Mouse (Mus musculus) mouse trophoblast stem cell (cell line): ENCODE results near the gene Slco2b1.

Experiments used
- in situ Hi-C, 2 experiments: fragments of 300-500 bp; cut with MseI, MboI; formaldehyde crosslinking; loops; 2 replicates in 1 of 2; 3 replicates in 1 of 2; pipeline ENCODE4 v1.15.1; 2025

Gene Slco2b1

DNA sequence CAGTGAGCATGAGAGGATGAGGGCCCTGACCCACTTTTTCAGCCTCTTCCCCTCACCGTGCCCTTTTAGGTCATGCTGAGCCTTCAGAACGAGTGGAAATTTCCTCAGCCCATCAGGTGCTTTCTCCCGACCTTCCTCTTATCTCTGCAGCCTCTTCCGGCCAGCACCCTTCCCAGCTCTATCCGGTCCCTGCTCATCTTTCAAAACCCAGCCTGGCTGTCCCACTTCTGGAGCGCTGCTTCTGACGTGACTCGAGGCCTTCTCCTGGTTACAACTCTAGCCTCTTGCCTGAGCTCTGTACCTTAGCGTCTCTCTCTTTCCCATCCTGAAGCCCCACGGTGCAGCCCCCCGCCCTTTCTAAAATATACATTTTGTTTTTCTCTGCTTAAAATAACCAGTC is 56.9 kb downstream of the Slco2b1 start:
- in situ Hi-C loops = loop anchor here in 1 of 2 experiments (10.0 kb wide), 1 partner anchor 141 kb away; no protein-coding TSS in a partner anchor

DNA sequence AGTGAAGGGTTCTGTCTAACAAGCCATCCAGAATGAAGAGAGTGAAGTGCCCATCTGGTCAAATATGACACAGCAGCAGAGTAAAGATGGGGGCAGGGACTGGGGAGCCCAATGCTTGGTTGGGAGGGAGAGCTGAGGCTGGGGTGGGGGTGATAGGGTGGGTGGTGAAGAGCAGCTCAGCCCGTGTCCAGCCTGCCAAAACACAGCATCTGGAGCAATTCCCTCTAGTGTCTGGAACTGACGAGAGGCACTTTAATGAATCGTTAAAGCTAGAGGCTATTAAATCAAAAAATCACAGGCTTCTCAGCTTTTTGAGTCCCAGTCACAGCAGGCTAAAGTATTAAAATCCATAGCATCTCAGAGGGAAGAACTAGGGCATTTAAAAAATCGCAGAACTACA is 61.6 kb downstream of the Slco2b1 start:
- in situ Hi-C loops = no loop called here

DNA sequence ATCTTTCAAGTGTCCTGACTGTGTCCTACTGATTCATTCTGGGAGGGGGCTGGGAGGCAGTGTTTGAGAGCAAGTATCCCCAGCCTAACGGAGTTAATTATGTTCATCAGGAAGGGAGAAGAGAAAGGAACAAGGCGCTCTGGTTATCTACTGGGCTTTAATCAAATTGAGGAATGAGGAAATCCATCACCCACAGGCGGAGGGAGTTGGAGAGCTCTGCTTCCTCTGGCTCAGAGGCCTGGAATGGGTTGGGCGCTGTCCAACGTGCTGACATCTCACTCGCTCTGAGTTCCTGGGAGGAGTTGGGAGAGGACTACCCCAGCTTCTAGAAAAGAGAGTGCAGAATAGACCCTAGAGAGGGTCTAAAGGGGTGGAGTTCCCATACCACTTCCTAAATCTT is 62.5 kb downstream of the Slco2b1 start:
- in situ Hi-C loops = no loop called here

DNA sequence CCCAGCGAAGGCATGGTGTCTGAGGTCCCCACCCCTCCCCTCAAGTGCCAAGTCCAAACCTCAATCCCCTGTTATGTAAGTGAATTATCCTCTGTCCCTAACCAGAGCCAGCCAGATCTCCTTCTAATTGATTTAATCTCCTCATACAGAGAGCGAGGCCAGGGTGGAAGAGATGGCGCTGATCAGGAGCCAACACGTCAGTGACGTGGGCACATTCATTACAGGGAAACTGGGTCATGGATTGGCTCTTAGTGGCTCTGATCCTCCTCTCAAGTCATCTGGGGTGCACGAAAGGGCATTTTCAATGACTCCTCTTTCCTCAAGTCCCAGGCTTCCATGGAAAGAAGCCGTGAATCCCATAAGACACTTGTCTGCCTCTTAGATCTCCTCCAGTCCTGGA is 66.4 kb downstream of the Slco2b1 start:
- in situ Hi-C loops = no loop called here

DNA sequence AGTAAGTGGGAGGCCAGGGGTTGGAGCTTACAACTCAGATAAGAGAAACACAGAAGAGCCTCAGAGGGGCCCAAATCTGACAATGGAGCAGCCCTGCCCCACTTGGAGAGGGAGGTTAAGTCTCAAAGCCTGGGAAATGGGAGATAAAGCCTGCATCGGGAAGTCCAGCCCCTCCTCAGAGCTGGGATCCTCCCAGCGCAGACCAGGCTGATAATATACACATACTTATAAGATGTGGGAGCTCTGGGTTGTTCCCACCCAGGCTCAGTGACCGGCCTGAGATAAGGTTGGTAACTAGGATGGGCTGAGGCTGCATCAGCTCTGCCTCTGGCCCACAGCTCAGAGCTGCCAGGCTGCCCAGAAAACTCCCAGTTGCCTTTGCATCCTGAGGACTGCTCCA is 69.1 kb downstream of the Slco2b1 start:
- in situ Hi-C loops = no loop called here

DNA sequence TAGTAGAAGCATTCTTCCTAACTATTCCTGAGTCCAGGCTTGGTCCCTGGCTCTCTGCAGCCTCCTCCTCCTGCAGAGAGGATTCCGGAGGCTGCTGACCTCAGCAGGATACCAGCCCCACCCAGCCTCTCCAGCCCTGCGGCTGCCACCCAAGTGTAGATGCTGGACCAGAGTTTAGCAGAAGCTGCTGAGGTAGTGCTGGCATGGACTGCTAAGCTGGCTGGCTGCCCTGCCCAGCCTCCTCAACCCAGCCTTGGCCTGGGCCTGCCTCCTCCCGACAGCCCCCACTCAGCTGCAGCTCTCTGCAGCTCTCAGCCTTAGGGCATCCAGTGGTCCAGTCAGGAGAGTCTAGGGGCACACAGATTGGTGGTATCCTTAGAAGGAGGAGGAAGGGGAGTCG is 69.9 kb downstream of the Slco2b1 start:
- in situ Hi-C loops = no loop called here

DNA sequence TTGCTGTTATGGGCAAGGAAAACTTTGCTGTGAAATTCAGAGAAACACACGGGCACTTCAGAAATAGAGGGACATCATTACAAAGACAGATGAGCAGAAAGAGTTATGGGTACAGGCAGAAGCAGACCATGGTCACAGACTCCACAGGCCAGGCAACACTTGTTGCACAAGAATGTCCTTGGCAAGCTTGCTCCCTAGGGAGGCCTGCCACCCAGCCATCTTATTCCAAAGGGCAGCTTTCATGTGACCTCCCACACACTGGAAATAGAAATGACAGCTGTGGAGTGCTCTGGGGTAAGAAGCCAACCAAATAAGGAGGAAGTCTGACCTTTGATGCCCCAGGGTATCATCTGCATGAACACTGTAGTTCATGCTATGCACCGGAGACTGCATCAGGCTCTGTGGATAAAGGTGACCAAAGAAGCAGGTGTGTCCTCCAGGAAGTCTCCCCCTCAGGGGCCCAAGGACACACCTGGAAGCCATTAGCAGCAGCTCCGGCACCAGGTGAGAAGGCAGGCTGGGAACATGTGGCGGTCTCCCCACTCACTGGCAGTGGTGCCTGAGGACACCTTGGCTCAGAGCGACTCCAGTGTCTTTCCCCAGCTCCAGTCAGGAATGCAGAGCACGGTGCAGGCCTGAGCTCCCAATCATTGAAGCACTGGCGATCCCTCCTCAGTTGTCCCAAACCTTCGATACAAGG is 77.0 kb downstream of the Slco2b1 start:
- in situ Hi-C loops = no loop called here

DNA sequence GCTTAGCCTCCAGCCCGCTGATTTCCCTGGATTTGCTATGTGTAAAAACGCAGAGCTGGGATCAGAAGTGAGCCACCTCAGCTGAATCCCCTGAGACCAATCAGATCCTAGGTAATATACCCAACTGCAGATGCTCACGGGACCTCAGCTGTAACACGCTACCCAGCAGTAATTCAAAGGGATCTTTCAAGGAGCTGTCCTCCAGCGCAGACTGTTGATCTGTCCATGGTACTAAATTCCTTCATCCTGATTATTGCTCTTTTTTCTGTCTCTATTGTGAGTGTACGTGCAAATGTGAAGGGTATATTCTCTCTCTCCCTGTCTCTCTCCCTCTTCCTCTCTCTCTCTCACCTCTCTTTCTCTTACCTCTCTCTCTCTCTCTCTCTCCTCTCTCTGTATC is 78.9 kb downstream of the Slco2b1 start:
- in situ Hi-C loops = no loop called here

DNA sequence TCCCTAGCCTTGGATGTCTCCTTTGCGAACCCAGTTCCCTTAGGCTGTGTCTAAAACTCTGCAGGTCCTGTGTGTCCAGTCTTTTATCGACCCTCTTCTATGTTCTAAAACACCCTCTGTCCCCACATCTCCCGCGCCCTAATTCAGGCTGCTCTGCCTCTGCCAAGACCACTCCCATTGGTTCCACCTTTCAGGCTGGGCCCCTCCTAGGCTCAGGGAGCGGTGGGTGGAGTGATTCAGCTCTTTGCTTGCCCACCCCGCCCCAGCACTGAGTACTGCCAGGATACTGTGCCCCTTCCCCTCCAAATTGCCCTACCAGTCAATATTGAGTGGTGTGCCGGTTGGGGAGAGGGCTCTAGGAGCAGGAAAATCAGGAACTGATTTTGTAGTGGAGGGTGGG is 83.8 kb downstream of the Slco2b1 start:
- in situ Hi-C loops = loop anchor here in 1 of 2 experiments (10.0 kb wide), 1 partner anchor 167 kb away; no protein-coding TSS in a partner anchor

DNA sequence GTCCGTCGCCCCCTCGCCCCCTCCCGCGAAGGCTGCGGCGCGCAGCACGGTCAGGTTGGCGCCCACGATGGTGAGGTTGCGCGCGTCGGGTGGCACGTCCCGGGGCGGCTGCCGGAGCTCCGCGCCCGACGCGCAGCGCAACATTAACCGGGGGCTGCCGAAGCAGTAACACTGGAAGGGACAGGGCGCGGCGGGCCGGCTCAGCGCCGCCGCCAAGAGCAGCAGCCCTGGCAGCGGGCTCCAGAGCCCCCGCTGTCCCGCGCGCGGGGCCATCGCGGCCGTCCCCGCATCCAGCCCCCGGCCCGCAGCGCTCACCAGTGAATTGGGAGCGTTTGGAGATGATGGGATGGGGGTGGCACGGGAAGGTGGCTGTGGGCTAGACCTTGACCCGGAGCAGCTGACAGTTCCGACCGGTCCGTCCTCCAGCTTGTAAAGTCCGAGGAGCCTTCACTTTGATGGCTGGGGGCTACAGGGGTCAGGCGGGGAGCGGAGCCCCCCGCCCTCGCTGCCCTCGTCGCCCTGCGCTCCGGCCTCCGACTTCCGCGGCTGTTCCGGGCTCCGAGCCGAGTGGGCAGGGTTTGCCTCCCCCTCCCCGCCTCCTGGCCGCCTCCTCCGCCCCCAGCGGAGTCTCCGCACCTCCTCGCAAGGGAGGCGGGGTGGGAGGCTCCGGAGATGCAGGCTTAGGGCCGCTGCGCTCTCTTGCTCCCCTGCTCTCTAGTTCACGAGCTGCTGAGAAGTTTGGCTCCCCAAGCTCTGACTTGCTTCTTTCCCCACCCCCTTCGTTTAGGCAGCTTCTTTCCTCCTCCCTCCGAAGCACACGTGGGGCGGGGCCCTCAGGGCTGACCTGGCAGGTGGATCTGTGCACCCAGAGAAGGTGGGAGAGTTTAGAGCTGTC is 84.5 kb downstream of the Slco2b1 start, which contains the start of gene Tpbgl:
TSS of gene Tpbgl (minus strand) at position 728 of the 895 bp plus-strand sequence.
- in situ Hi-C loops = loop anchor here in 1 of 2 experiments (10.0 kb wide), 1 partner anchor 168 kb away; no protein-coding TSS in a partner anchor

DNA sequence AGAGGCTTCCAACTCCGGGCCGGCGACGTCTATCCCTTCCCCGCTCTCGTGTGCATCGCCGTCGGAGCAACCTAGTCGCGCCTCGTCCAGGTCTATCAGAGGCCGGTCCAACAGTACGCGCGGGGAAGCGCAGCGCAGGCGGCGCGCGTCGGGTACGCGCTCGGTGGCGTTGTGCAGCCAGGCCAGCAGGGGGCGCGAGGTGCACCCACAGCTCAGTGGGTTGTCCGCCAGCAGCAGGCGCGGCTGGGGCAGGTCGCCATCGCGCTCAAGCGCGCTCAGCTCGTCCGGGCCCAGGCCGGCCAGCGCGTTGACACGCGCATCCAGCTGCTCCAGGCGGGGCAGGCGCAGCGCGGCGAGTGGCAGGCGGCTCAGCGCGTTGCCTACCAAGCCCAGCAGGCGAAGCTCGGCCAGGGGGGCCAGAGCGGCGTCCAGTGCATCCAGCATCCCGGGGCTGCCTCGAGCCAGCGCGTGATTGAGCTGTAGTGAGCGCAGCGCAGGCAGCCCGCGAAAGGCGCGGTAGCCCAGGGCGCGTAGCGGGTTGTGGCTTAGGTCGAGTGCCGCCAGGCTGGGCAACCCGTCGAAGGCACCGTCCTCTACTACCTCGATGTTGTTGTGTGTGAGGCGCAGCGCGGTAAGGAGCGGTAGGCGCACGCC is 85.3 kb downstream of the Slco2b1 start:
- in situ Hi-C loops = loop anchor here in 1 of 2 experiments (10.0 kb wide), 1 partner anchor 169 kb away; no protein-coding TSS in a partner anchor

DNA sequence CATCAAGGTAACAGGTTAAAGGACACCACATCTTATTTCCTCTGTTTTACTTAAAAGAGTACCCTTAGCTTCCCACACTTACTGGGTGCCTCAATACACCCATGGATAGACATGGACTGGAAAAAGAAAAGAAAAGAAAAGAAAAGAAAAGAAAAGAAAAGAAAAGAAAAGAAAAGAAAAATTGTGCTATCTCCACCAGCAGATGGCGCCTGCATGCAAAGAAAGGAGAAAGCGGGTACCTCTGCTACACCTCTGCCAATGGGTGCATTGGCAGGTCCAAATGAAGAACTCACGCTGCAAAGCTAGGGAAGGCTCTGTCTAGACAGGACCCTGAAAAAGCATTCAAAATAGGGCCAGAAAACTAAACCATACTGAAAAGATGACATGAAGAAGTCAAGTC is 92.3 kb downstream of the Slco2b1 start:
- in situ Hi-C loops = no loop called here

DNA sequence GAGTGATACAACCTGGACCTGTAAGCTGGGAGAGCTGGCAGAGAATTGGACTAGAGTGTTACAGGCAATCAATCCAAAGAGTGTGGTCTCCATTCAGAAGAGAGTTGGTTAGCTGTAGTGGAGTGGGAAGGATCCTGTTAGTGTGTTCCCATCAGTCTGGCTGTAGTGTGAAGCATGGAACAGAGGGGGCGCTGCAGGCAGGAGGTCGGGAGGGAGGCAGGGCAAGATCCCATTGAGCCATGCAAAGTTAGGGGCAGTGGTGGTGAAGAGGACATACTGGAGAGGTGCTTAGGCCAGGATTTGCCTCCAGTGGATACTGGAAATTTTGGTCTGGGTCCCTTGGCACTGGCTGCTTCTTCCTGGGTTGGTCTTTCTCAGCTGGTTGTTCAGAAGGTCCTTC is 92.9 kb downstream of the Slco2b1 start:
- in situ Hi-C loops = no loop called here
